Mouse (Mus musculus): Measurements from ENCODE around the gene Pigc.
A peak's percentile ranks its signal among the peaks of the same experiment; 100 is the strongest.

The Pigc gene

GRCm38 (mm10) chr1:161976255-161977182, 7.5 kb downstream of the Pigc start:
- DNase-seq (ENCODE audit: extremely low read depth, low read depth, low spot score) = peak; percentile 30

- DNase-seq (ENCODE audit: extremely low read depth, low read depth, low spot score) = no peak
Observed at GRCm38 (mm10) chr1:161977331-161977730, 8.3 kb downstream of the Pigc start.

- no peak for DNase-seq (ENCODE audit: extremely low read depth, low read depth, low spot score)
Observed at GRCm38 (mm10) chr1:161978173-161978700, 9.3 kb downstream of the Pigc start.

- no peak for DNase-seq (ENCODE audit: extremely low read depth, low read depth, low spot score)
Observed at GRCm38 (mm10) chr1:161979536-161979935, 10.6 kb downstream of the Pigc start, which contains the start of gene 4930558K02Rik. Gene 4930558K02Rik (minus strand): TSS chr1:161979636.

- DNase-seq (ENCODE audit: extremely low read depth, low read depth, low spot score) = no peak
Observed at GRCm38 (mm10) chr1:161980046-161980445, 11.1 kb downstream of the Pigc start.

- DNase-seq (ENCODE audit: extremely low read depth, low read depth, low spot score) = no peak
Observed at GRCm38 (mm10) chr1:161980626-161981298, 11.8 kb downstream of the Pigc start.

GRCm38 (mm10) chr1:161983451-161983850, 14.5 kb downstream of the Pigc start:
- no peak for DNase-seq (ENCODE audit: extremely low read depth, low read depth, low spot score)

- no peak for DNase-seq (ENCODE audit: extremely low read depth, low read depth, low spot score)
Observed at GRCm38 (mm10) chr1:161983979-161984566, 15.1 kb downstream of the Pigc start.

- no peak for DNase-seq (ENCODE audit: extremely low read depth, low read depth, low spot score)
Observed at GRCm38 (mm10) chr1:161990684-161991578, 21.9 kb downstream of the Pigc start.

GRCm38 (mm10) chr1:161991846-161992245, 22.9 kb downstream of the Pigc start:
- no peak for DNase-seq (ENCODE audit: extremely low read depth, low read depth, low spot score)

GRCm38 (mm10) chr1:161992389-161992788, 23.4 kb downstream of the Pigc start:
- no peak for DNase-seq (ENCODE audit: extremely low read depth, low read depth, low spot score)

- no peak for DNase-seq (ENCODE audit: extremely low read depth, low read depth, low spot score)
Observed at GRCm38 (mm10) chr1:161998781-161999180, 29.8 kb downstream of the Pigc start.

GRCm38 (mm10) chr1:161999338-161999737, 30.4 kb downstream of the Pigc start:
- DNase-seq (ENCODE audit: extremely low read depth, low read depth, low spot score) = no peak

GRCm38 (mm10) chr1:161999882-162000371, 30.9 kb downstream of the Pigc start:
- no peak for DNase-seq (ENCODE audit: extremely low read depth, low read depth, low spot score)

- no peak for DNase-seq (ENCODE audit: extremely low read depth, low read depth, low spot score)
Observed at GRCm38 (mm10) chr1:162001328-162001727, 32.3 kb downstream of the Pigc start.

- DNase-seq (ENCODE audit: extremely low read depth, low read depth, low spot score) = no peak
Observed at GRCm38 (mm10) chr1:162003729-162004517, 34.9 kb downstream of the Pigc start.

- DNase-seq (ENCODE audit: extremely low read depth, low read depth, low spot score) = no peak
Observed at GRCm38 (mm10) chr1:162004518-162004780, 35.5 kb downstream of the Pigc start.

GRCm38 (mm10) chr1:162004821-162005770, 36.1 kb downstream of the Pigc start:
- DNase-seq (ENCODE audit: extremely low read depth, low read depth, low spot score) = no peak

- no peak for DNase-seq (ENCODE audit: extremely low read depth, low read depth, low spot score)
Observed at GRCm38 (mm10) chr1:162006109-162006508, 37.1 kb downstream of the Pigc start.

All from fat pad, adult 2 months (tissue).